23 mouse cellular contexts compared by ENCODE assay signal in genomic region chr11:103387870-103388526, GRCm38 (mm10). TPM values are rescaled to one million over a fixed set of nuclear protein-coding genes. Genes with fewer than 3 reads are reported as not detected.
DNase-seq lines count a peak whose midpoint lies in the region; ATAC-seq and TF ChIP-seq lines count a peak whose summit lies in the region.
"Had no signal": no experiment of that assay in that cellular context is flagged by ENCODE, and none has a peak within 500 bp of the region (broad histone marks: within the 10 kb centered on the region; RNA-seq: fewer than 3 reads in every experiment).

No protein-coding gene starts in this region.

- H3K9ac ChIP-seq in lung, postnatal 0 days (replicated peaks; ENCODE audit: low read depth) = no peak overlapping the region
- H3K9ac ChIP-seq in stomach, embryonic 16.5 days (ENCODE audit: low read length) = no peak overlapping the region
- H3K9ac ChIP-seq: heart, embryonic 15.5 days; hindbrain, embryonic 14.5 days; liver, embryonic 13.5 days; neural tube, embryonic 15.5 days had no signal

- H3K4me2 ChIP-seq in lung, postnatal 0 days (replicated peaks; ENCODE audit: low read depth, low read length) = 0 out of 2 replicates have a peak overlapping the region, but pooled peaks have one; percentile 2
- H3K4me2 ChIP-seq in stomach, embryonic 16.5 days (ENCODE audit: low read depth, low read length) = no peak overlapping the region
- H3K4me2 ChIP-seq: heart, embryonic 15.5 days; hindbrain, embryonic 14.5 days; liver, embryonic 13.5 days; neural tube, embryonic 15.5 days had no signal

- TF ChIP-seq EP300 in lung, postnatal 0 days (IDR thresholded peaks at IDR 0.05) = peak; percentile 98

- H3K9me3 ChIP-seq in heart, embryonic 10.5 days = no peaks in the 10 kb centered on the region
- no peaks in the 10 kb centered on the region for H3K9me3 ChIP-seq in lung, postnatal 0 days (ENCODE audit: low read length)
- H3K9me3 ChIP-seq in stomach, embryonic 16.5 days (replicated peaks; ENCODE audit: control insufficient read depth, low read length) = no peaks in the 10 kb centered on the region
- H3K9me3 ChIP-seq: embryonic facial prominence, embryonic 10.5 days; heart, embryonic 15.5 days; liver, embryonic 13.5 days; midbrain, embryonic 10.5 days; neural tube, embryonic 15.5 days had no signal

- no peaks in the 10 kb centered on the region for H3K27me3 ChIP-seq in heart, embryonic 10.5 days (ENCODE audit: insufficient read depth, poor library complexity, severe bottlenecking)
- H3K27me3 ChIP-seq in lung, postnatal 0 days (replicated peaks; ENCODE audit: insufficient read depth, low read length) = no peaks in the 10 kb centered on the region
- no peaks in the 10 kb centered on the region for H3K27me3 ChIP-seq in stomach, embryonic 16.5 days (ENCODE audit: control insufficient read depth, insufficient read depth, low read length)
- H3K27me3 ChIP-seq in cerebellum, adult 2 months (ENCODE audit: control insufficient read depth, insufficient read depth, low read length) = no peaks in the 10 kb centered on the region
- H3K27me3 ChIP-seq: heart, embryonic 15.5 days; liver, embryonic 13.5 days; neural tube, embryonic 15.5 days had no signal

- TF ChIP-seq POLR2A in cerebellum, adult 2 months (IDR thresholded peaks at IDR 0.05; ENCODE audit: borderline replicate concordance, insufficient read depth, low read length) = no peak

- H3K4me3 ChIP-seq in heart, embryonic 10.5 days = no peak overlapping the region
- H3K4me3 ChIP-seq in lung, postnatal 0 days (ENCODE audit: low read depth, low read length) = no peak overlapping the region
- no peak overlapping the region for H3K4me3 ChIP-seq in stomach, embryonic 16.5 days (replicated peaks; ENCODE audit: low read length)
- no peak overlapping the region for H3K4me3 ChIP-seq in cerebellum, adult 2 months (replicated peaks; ENCODE audit: insufficient read depth, low read depth, low read length)
- H3K4me3 ChIP-seq: embryonic facial prominence, embryonic 10.5 days; heart, embryonic 15.5 days; liver, embryonic 13.5 days; midbrain, embryonic 10.5 days; neural tube, embryonic 15.5 days had no signal

- H3K36me3 ChIP-seq in heart, embryonic 10.5 days = peaks cover 18% of the 10 kb centered on the region
- no peaks in the 10 kb centered on the region for H3K36me3 ChIP-seq in lung, postnatal 0 days (ENCODE audit: insufficient read depth, low read length)
- H3K36me3 ChIP-seq in stomach, embryonic 16.5 days (ENCODE audit: control insufficient read depth, insufficient read depth, low read length) = no peaks in the 10 kb centered on the region; the same call in 1 of the 2 replicates
- H3K36me3 ChIP-seq: heart, embryonic 15.5 days had no signal

- WGBS in heart, embryonic 10.5 days = 74% methylated on average over 7 of the region's 7 CpGs
- 40% methylated on average over 7 of the region's 7 CpGs for WGBS in lung, postnatal 0 days
- 52% methylated on average over 7 of the region's 7 CpGs for WGBS in stomach, embryonic 16.5 days
- 85% methylated on average over 7 of the region's 7 CpGs for WGBS in cerebellum, adult 2 months

- no peak for TF ChIP-seq CTCF in lung, postnatal 0 days (IDR thresholded peaks at IDR 0.05)
- no peak for TF ChIP-seq CTCF in cerebellum, adult 2 months (IDR thresholded peaks at IDR 0.05; ENCODE audit: borderline replicate concordance, insufficient read depth, low read depth, low read length)

- ATAC-seq in lung, postnatal 0 days = peak; percentile 92
- ATAC-seq in stomach, embryonic 16.5 days (ENCODE audit: insufficient read depth, low FRiP score) = peak; percentile 62; the same call in 1 of the 2 replicates
- ATAC-seq: forebrain, embryonic 16.5 days had no signal

- peaks cover 22% of the 10 kb centered on the region for H3K4me1 ChIP-seq in heart, embryonic 10.5 days
- peaks cover 4% of the 10 kb centered on the region; the same call in 1 of the 2 replicates for H3K4me1 ChIP-seq in lung, postnatal 0 days (ENCODE audit: insufficient read depth, low read depth, low read length)
- peaks cover 7% of the 10 kb centered on the region; the same call in 1 of the 2 replicates for H3K4me1 ChIP-seq in stomach, embryonic 16.5 days (ENCODE audit: control insufficient read depth, insufficient read depth, low read length)
- no peaks in the 10 kb centered on the region for H3K4me1 ChIP-seq in cerebellum, adult 2 months (ENCODE audit: control insufficient read depth, insufficient read depth, low read length)
- H3K4me1 ChIP-seq: midbrain, embryonic 10.5 days; neural tube, embryonic 15.5 days had no signal

- 0 out of 2 replicates have a peak overlapping the region, but pooled peaks have one; percentile 6 for H3K27ac ChIP-seq in heart, embryonic 10.5 days
- peak overlapping the region; percentile 65 for H3K27ac ChIP-seq in lung, postnatal 0 days (ENCODE audit: low read length)
- 0 out of 2 replicates have a peak overlapping the region, but pooled peaks have one; percentile 14 for H3K27ac ChIP-seq in stomach, embryonic 16.5 days (ENCODE audit: low read length)
- H3K27ac ChIP-seq in cerebellum, adult 2 months (ENCODE audit: insufficient read depth, low read length) = no peak overlapping the region
- H3K27ac ChIP-seq: embryonic facial prominence, embryonic 10.5 days; heart, embryonic 15.5 days; hindbrain, embryonic 14.5 days; liver, embryonic 13.5 days; macrophage; midbrain, embryonic 10.5 days; neural tube, embryonic 15.5 days had no signal

- no peak for DNase-seq in heart, embryonic 10.5 days (ENCODE audit: low spot score)
- DNase-seq in heart, postnatal 36 days = no peak
- peak; percentile 87 for DNase-seq in ZHBTc4 (ENCODE audit: low read depth, low spot score)
- DNase-seq in lung, postnatal 0 days (ENCODE audit: low spot score) = peak; percentile 90
- DNase-seq in gastrocnemius, postnatal 4 days (ENCODE audit: low spot score in 2 of 2) = no peak
- no peak for DNase-seq in gastrocnemius, postnatal 14 days
- no peak for DNase-seq in cerebellum, adult 2 months
- DNase-seq: adrenal gland, postnatal 14 days; cerebellum, adult 9-10 months; gastrocnemius, postnatal 25 days; heart, postnatal 4 days; kidney, adult 9 months; kidney, postnatal 25 days; liver, embryonic 13.5 days; thymus, postnatal 14 days had no signal

- intact Hi-C loops in heart, postnatal 36 days (cut with DNase I) = no loop called here
- intact Hi-C loops in gastrocnemius, postnatal 14 days (cut with DNase I; ENCODE audit: low total_unique reads) = no loop called here

RNA-seq across cellular contexts. Expression of gene Plekhm1, which starts 24.5 kb away (rescaled TPM):
- 6.7 and 6.9 TPM in 2 replicates for polyA plus RNA-seq in heart, embryonic 10.5 days (2016; fragmentation: Nextera tagmentation; extraction: Ambion mirVana)
- total RNA-seq in heart, postnatal 36 days (2021) = 10 to 100 TPM; 11.9 to 12.9 TPM
- 8.1 and 9.4 TPM in 2 replicates for polyA plus RNA-seq in lung, postnatal 0 days (2015; fragmentation: Nextera tagmentation; extraction: Ambion mirVana)
- polyA plus RNA-seq in stomach, embryonic 16.5 days (2015; fragmentation: Nextera tagmentation; extraction: Ambion mirVana) = 7.5 and 8.5 TPM in 2 replicates
- total RNA-seq in gastrocnemius, postnatal 4 days (2021) = 10 to 100 TPM; 12.0 to 12.8 TPM
- 1 to 10 TPM; 7.9 to 9.3 TPM for total RNA-seq in gastrocnemius, postnatal 14 days (2021)
- 18.5 and 19.1 TPM in 2 replicates for polyA plus RNA-seq in cerebellum, adult 2 months (2012; rRNA removed)

RNA-seq across cellular contexts. Expression of gene Arhgap27, which starts 24.5 kb away (rescaled TPM):
- 5.7 and 6.0 TPM in 2 replicates for polyA plus RNA-seq in heart, embryonic 10.5 days (2016; fragmentation: Nextera tagmentation; extraction: Ambion mirVana)
- 10 to 100 TPM; 16.3 to 17.6 TPM for total RNA-seq in heart, postnatal 36 days (2021)
- polyA plus RNA-seq in lung, postnatal 0 days (2015; fragmentation: Nextera tagmentation; extraction: Ambion mirVana) = 18.5 and 20.0 TPM in 2 replicates
- 19.1 and 22.0 TPM in 2 replicates for polyA plus RNA-seq in stomach, embryonic 16.5 days (2015; fragmentation: Nextera tagmentation; extraction: Ambion mirVana)
- 10 to 100 TPM; 11.7 to 12.2 TPM for total RNA-seq in gastrocnemius, postnatal 4 days (2021)
- total RNA-seq in gastrocnemius, postnatal 14 days (2021) = 10 to 100 TPM in 1 of 2 experiments, 1 to 10 TPM in 1; 7.5 to 13.5 TPM
- polyA plus RNA-seq in cerebellum, adult 2 months (2012; rRNA removed) = 20.7 and 21.1 TPM in 2 replicates

Comparison
In these comparisons a context has a peak if more than half of its experiments do, and no peak if none do; other contexts are left out.
1. DNase-seq: peak in ZHBTc4 (single experiment) and lung, postnatal 0 days (single experiment); none in heart, embryonic 10.5 days (single experiment), heart, postnatal 36 days (0 of 2), gastrocnemius, postnatal 4 days (0 of 2), gastrocnemius, postnatal 14 days (single experiment) and cerebellum, adult 2 months (0 of 2).